Mouse (Mus musculus) testis, adult 2 months (tissue): Measurements from ENCODE around the gene Vangl2.

ENCODE experiments used
- CTCF ChIP-seq: fragments of 200-500 bp; IDR thresholded peaks from 2 replicates; pipeline ENCODE4 v1.5.1; 2012; ENCODE audit warnings: low read depth, mild to moderate bottlenecking, inconsistent platforms, low read length, moderate library complexity; ENCODE audit not compliant: control insufficient read depth, insufficient read depth, insufficient replicate concordance
- POLR2A ChIP-seq: fragments of 200-500 bp; IDR thresholded peaks from 2 replicates; pipeline ENCODE4 v1.6.1; 2012; ENCODE audit warnings: low read depth, mild to moderate bottlenecking, inconsistent platforms, low read length, moderate library complexity; ENCODE audit not compliant: control insufficient read depth

- TF ChIP-seq POLR2A (no peak), CTCF (no peak)
Measured at GRCm38 (mm10) chr1:172048241-172048734, 20.0 kb upstream of the Vangl2 start.
